Mouse (Mus musculus) granulocyte monocyte progenitor cell, adult 5-6 weeks (primary cell): Measurements from ENCODE around the gene Tnni3. TPM values are rescaled to one million over a fixed set of nuclear protein-coding genes. Genes with fewer than 3 reads are reported as not detected.
"Not testable (repeated sequence)": the region's sequence is repeated elsewhere in the genome, so short reads cannot be mapped to it uniquely, and the experiment has no call there.

Experiments
- ATAC-seq: replicated peaks from 2 replicates; pipeline ENCODE4 v1.8.0; 2016; ENCODE audit warnings: mild to moderate bottlenecking, moderate TSS enrichment, inconsistent platforms; ENCODE audit not compliant: poor library complexity, severe bottlenecking
- total RNA-seq, 2 experiments: library from RNA; stranded (forward) in 1 of 2; stranded (reverse) in 1 of 2; fragments of 200-712, 200-1000 nt in 1 of 2; fragments of >200 nt in 1 of 2; fragmentation: Nextera tagmentation in 1 of 2; gene quantifications; 2 replicates each; pipeline ENCODE4 v1.2.3; 2014 to 2017

Tnni3 gene
- total RNA-seq (2014; fragmentation: Nextera tagmentation) = 17.0 TPM in 1 of 2 replicates, not detected in the other
- 2.7 and 4.1 TPM in 2 replicates for total RNA-seq (2017)

DNA sequence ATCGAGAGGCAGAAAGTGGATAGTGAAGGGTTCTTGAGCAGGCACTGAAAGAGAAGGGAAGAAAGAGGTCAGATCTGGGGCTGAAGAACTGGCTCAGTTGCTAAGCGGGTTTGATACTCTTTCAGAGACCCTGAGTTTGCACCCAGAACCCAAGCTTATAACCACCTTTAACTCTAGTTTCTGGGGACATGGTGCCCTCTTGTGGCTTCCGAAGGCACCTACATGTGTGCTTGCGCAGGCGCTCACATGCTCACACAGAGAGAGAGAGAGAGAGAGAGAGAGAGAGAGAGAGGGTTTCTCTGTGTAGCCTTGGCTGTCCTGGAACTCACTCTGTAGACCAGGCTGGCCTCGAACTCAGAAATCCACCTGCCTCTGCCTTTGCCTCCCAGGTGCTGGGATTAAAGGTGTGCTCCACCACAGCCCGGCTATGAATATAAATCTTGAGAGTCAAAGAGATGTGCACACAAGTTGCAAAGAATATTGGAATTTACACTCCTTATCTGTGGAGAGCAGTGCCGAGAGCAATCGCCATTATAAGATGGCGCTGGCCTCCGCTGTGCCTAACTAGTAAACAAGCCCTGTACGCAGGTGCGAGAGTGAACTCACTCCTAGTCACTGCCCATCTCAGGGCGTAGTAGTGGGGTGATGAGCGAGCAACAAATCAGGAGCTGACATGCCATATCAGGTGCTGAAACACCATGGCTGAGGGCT lies at the start of gene Tnni3:
Tnni3 (minus strand) TSS at position 18 of the 711 bp plus-strand sequence.
- ATAC-seq = peak; percentile 71

DNA sequence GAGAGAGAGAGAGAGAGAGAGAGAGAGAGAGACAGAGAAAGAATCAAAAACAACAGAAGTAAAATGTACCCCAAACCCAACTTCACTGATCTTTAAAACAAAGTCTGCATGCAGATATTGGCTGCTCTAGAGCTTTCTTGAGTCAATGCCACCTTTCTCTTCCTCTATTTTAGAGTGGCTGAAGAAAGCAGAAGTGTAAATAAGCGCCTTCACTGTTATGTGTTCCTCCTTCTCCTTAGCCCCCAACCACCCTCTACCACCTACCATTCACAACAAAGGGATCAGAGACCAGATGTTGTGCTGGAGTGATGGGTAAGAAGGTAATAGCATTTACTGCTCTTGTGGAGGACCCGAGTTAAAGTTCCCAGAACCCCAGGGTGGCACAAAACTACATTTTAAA lies 48.3 kb upstream of the Tnni3 start:
- peak; percentile 95 for ATAC-seq

DNA sequence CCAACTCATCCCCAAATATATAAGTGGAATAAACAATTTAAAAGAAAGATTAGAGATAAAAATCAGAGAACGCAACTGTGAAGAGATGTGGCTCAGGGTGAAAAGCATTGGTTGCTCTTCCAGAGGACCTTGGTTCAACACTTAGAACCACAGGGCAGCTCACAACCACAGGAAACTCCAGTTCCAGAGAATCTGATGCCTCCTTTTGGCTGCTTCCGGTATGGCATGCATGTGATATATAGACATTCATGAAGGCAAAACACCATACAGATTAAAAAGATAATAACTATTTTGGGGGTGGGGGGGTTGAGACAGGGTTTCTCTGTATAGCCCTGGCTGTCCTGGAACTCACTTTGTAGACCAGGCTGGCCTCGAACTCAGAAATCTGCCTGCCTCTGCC lies 38.6 kb upstream of the Tnni3 start:
- no peak for ATAC-seq

DNA sequence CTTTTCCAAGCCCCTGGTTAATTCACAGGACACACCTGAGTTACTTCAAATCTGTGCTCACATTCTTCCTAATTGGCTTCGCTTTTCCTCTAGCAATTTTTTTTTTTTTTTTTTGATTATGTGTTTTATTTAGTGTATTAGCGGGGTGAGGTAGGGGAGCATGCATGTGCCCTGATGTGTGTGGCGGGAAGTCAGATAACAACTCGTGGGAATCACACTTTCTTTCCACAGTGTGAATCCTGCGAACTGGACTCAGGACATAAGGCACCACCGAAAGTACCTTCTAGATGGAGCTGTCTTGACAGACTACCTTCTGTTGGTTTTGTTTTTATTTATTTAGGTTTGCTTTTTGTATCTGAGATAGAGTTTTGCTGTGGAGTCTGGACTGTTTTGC lies 33.1 kb upstream of the Tnni3 start:
- no peak for ATAC-seq

DNA sequence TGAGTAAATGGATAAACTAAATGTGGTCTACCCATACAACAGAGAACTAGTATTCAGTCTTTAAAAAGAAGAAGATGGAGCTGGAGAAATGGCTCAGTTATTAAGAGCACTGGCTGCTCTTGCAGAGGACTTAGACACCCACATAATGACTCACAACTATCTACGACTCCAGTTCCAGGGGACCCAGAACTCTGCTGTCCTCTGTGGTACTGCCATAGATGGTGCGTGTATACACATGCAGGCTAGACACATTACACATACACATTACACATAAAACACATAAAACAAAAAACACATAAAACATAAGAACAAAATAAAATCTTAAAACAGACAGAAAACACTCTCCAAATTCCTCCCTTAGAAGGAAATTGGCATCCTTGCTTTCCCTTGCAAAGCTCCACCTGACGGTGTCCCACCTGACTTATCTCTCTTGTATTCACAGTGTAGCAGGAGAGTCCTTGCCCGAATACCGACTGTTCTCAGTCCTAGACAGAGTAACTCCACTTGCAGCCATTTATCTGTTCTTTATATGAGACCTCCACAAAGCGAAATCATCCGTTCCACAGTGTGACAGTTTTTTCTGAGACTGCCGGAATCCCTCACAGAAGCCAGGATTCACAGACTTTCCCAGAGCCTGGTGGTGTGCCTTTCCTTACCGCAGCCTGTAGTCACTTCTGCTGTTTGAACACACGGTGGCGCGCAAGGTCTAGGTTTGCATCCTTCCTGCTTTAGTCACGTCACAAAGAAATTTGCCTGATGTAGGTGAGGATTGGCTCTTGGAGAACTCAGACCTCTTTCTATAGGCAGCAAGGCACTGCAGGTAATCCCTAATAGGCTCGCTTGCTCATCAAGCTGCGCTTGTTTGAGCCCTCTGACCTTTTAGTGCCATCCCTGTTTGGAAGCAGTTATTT lies 32.5 kb upstream of the Tnni3 start:
- ATAC-seq = peak; percentile 100

DNA sequence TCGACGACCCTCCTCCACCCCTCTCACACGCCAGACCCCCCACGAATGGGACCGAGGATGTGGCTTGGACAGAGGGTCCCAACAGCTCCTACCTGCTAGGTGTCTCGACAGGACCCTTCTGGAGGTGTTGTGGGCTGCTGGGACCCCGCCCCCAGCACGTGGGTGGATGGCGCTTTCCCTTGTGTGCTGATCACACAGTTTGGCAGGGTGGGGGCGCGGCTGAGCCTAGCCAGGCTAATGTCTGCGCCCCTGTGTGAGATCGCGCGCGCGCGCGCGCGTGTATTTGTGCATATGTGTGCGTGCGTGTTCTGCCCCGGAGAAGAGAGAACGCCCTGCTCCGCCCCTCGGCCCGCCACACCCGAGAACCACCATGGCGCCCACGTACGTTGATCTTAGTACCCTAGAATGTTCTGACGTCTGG lies 23.2 kb upstream of the Tnni3 start, which contains the start of gene Syt5:
Syt5 (minus strand) TSS at position 321 of the 421 bp plus-strand sequence.
- peak; percentile 48 for ATAC-seq

DNA sequence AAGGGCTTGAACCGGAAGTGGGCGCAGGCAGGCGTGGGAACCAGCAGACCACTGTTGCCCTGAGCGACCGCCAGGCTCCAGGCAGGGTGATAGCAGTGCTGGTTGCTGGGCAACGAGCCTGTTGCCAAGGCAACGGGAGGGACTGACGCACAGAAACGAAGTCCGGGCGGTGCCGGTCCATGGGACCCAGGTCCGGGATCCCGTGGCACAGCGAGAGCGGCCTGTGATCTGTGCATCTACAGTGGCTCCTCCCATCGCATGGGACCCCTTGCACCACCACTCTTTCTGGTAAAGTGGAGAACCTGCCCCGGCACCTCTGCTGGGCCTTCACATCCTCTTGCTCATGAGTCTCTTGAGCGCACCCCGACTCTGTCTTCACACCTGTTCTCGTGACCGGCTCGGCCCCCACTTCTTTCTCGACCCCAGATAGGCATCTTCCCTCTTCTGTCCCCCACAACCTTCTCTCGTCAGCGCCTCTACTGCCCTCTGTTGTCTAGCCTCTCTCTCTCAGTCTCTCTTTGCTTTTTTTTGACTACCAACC lies 22.6 kb upstream of the Tnni3 start:
- peak; percentile 29 for ATAC-seq

DNA sequence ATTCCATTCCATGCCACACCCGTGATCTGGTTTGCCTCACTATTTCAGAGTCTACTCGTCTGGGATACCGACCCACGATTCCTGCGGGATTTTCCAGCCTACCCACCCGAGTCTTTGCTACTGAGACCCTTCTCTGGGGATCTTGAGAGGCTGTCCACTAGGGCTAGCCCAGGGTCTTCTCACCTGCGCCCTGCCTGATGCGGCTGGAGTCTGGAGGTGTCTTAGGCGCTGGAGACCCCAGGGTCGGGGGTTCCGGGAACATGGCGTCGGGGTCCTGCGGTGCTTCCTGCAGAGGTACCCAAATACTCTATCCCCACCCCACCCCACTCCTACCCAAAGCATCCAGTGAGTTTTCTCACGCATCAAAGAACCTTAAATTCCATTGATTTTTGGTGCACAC lies 22.0 kb upstream of the Tnni3 start:
- ATAC-seq = no peak

DNA sequence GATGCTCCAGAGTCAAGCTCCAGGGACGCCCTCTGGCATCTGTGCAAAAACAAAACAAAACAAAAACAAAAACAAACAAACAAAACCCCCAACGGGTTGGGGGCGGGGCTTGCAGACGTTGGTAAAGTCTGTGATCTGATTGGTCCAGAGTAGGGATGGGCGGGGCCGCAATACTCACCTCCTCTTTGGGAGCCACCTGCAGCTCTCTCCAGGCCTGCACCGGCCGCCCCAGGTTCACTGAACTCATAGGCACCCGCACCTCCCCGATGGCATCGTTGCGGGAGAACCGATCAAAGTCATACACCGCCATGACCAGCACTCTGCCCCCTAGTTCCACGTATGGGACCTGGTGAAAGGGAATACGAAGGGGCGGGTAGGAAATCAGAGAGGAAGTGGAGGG lies 18.0 kb upstream of the Tnni3 start:
- no peak for ATAC-seq

DNA sequence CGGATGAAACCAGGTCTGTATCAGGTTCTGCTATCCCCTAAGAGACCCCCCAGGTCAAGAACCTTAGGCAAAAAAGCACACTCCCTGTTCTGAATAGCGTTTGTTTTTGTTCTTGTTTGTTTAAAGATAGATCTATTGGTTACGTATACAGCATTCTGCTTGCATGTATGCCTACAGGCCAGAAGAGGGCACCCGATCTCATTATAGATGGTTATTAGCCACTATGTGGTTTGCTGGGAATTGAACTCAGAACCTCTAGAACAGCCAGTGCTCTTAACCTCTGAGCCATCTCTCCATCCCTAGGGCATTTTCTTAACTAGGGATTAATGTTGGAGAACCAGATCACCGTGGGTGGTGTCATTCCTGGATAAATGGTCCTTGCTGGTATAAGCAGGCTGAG lies 17.3 kb upstream of the Tnni3 start:
- no peak for ATAC-seq

DNA sequence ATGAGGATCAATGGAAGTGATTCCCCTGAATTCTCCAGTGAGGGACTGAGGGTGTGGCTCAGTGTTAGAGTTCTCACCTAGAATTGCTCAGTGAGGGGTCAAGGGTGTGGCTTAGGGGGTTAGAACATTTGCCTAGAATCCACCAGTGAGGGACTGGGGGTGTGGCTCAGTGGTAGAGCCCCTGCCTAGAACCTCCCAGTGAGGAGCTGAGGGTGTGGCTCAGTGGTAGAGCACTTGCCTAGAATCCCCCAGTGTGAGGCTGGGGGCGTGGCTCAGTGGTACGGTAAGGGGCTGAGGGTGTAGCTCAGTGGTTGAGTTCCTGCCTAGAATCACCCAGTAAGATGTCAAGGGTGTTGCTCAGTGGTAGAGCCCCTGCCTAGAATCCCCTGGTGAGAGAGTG lies 15.0 kb upstream of the Tnni3 start:
- no peak for ATAC-seq

DNA sequence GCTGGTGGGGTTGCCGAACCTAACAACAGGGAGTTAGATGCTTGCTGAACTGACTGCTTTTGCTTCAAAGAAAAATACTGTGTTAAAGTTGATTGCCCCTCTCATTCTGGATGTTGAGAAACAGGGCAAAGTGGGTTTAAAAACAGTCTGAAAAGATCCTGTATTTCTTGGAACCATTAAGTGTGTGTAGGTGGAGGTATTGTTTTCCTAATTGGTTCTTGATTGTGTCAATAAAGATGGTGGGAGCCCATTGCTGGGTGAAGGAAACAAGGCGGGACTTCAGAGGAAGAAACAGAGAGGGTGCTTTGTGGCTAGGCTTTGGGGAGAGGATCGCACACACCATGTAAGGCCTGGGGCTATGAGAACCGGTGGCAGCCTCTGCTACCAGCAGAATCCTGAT lies 13.2 kb upstream of the Tnni3 start:
- ATAC-seq = no peak

DNA sequence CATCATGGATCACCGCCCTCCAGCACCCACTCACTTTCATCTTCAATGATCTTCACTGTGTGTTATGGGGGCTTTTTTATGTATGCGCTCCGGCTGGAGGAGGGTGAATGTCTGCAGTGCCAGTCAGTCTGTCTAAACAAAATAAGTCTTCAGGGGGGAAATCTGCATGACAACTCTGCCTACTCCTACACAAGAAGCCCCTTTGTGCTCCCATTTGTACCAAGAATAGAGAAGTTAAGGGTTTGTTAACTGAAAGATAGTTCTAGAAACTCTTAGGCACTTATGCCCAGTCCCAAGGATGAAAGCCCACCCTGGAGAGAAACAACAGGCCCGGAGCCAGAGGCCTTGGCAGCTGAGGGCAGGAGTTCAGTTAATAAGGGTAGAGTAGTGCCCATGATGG lies 12.3 kb upstream of the Tnni3 start:
- no peak for ATAC-seq

DNA sequence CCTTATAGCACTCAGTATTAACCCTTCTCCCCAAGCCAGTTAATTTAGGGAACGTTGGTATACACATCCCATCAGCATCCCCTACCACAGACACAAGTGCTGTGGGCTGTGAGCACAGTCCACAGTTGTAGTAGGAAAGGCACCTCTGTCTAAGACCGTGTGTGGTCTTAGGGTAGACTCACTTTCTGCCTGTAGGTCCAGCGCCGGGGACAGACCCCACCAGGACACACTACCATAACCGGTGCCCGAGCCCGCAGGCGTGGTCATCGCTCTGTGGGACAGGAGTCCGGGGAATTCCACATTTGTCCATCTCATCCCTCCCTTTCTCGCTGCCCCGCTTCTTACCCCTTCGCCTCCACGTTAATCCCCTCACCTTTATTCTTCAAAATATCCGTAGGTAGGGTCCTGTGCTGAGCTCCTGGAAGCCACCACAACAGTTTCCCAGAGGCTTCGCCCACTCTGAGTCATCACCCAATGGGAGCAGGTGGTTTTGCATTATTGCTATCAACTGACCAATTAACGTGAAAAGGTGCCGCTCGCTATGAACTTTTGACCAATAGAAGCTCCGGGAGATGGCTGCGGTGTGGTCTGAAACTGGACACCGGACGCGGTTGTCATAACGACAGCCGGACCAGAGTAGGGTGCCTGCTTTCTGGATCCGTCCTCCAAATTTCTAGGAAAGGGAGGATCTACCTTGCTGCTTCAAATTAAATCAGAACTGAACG lies 8.1 kb upstream of the Tnni3 start, which contains the start of gene Dnaaf3:
Dnaaf3 (minus strand) TSS at position 449 of the 725 bp plus-strand sequence.
- peak; percentile 83 for ATAC-seq

DNA sequence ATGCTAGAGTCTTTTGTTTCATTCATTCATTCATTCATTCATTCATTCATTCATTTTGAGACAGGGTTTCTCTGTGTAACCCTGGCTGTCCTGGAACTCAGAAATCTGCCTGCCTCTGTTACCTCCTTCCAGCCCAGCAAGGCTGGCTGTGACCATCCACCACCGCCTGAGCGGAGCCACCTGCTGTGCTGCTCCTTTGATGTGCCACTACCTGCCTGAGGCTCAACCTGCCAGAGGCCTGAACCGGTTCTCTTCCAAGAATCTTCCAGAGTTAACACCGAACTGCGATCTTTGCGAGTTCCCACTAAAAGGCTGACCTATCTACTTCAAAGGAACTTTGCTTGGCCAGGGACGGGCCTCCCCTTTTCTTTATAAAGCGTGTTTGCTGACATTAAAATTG lies 6.1 kb upstream of the Tnni3 start:
- not testable (repeated sequence) for ATAC-seq

DNA sequence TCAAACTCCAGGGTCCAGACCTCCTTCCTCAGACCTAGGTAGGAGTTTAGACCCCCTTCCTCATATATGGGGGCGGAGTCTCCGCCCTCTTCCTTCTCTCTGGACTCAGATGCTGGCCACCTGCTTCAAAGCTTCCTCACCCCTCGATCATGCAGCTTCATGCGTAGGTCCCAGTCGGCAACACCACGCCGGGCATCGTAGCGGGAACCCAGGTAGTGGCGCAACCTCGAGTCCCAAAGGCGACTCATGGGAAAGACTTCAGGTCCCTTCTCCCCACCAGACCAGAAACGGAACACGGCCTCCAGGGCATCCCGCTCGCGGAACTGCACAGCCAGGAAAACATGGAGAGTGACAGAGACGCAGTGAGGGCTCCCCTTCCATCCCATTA lies 3.3 kb upstream of the Tnni3 start:
- peak; percentile 23 for ATAC-seq

DNA sequence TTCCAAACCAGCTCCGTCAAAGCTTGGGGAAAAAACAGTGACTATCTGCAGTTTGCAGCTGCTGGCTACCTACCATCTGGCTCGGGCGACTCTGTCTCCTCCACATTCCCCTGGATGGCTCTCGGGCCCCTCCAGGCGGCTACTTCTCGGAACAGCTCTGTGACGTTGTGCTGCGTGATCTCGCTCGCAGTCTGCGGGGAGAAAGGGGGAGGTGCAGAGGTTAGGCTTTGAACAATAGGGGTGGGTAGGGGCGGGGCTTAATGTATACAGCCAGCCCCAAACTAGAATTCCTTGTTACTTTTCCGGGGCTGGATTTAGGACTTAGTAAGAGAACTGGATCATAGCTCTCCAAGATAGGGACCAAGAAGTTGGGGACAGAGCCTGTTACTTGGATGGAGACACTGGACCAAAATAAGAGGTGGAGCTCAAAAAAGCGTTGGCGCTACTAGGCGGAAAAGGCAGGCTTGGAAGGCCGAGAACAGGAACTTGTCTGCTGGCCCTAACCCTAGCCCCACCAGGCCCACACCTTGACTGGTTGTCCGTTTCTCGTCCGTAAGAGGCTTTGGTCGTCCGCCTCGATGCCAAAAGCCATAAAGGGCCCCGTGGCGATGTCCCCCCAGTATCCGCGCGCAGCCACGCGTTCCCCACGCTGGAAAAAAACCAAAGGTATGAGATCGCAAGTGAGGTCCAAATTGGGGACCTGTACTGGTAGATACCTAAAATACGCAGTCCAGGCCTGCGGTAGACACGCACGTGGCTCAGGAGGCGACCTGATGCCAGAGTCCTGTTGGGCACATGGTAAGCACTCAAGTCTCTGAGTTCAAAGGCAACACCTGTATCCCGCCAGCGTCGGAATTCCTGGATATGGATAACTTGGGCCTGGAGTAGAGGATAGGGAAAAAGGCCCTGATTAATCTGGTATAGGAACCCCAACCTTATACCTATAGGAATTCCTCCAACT lies 2.6 kb upstream of the Tnni3 start:
- ATAC-seq = peak; percentile 89

DNA sequence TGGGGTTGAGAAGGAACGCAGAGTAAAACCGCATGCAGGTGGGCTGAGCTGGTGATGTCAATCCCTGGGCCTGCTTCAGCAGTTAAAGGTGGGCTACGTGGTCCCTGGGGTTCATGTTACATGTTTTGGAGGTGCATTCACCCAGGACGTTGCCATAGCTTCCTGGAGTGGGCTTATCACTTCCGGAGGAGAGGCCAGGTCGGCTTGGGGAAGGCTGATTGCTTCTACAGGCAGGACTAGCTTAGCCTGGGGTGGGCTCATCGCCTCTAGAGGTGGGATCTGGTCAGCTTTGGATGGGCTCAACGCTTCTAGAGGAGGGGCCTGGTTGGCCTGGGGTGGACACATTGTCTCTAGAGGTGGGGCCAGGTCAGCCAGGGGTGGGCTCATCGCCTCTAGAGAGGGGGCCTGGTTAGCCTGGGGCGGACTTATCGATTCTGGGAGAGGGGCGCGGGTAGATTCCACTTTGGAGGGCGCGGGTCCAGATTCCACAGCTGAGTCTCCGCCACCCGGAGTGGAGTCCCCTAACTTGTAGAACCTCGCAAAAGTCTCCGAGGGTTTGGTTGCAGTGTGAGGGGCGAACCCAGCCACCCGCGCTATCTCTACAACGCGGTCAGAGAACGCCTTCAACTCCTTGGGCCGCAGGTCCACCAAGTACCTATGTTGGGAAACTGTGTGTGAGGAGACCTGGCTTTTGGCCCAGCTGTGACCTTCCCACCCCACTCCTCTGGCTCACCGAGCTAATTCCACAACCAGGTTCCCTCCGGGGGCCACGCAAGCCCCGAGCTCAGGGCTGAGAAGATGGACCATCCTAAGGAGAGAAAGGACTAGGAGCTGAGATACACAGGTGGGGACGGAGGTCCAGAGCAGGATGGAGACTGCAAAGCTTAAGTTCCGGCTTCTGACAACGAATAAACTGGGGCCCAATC lies 561 bp downstream of the Tnni3 start:
- no peak for ATAC-seq
